Mouse (Mus musculus): ENCODE data around the gene Dusp13.

Gene Dusp13

DNA sequence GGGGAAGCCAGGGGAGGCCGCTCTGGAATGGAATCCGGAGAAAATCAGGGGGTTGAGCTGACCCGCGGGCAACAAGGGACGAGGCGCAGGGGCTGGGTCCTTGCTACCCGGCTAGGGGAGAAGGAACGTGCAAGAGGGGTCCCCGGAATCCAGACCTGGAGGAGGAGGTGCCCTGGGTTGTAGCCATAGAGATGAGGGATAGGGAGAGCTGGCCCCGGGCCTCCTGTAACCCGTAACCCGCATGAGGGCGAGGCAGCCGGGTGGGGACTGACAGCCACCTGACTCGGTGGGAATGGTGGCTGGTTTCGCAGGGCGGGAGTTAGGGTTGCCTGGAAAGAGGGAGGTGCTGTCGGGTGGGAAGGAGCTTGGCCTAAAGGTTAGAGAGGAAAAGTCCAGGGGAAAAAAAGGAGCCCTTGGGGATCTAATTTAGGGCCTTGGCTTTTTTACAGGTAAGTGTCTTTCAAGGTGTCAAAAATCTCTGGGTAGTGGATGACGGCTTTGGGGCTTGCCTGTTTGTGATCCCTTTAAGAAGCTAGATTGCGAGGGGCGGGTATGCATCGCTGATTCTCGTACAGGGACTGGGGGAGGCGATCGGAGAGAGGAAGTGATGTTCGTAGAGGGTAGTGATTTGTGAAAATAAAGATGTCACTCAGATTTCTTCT, at the start of gene Dusp13:
Gene Dusp13 (minus strand): TSS at position 301 of the 662 bp plus-strand sequence.
- DNase-seq (ENCODE audit: low spot score in 2 of 2), result peak; percentile 53 to 68

DNA sequence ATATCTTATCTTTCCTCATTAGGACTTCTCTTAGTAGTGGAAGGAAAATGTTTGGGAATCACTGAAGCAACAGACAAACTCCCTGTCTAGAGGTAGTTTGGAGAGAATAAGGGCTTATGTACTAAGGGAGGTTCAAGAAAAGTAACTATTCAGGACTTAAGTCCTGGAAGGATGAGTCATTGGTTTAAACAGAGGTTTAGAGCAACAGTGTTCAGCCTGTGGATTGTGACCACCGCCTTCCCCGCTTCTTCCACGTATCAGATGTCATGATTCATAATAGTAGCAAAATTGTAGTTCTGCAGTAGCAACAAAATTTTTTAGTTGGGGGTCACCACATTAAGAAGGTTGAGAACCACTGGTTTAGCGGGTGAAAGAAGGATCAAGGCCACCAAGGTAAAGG, 49.7 kb upstream of the Dusp13 start:
- no peak for DNase-seq (ENCODE audit: low spot score in 2 of 2)

DNA sequence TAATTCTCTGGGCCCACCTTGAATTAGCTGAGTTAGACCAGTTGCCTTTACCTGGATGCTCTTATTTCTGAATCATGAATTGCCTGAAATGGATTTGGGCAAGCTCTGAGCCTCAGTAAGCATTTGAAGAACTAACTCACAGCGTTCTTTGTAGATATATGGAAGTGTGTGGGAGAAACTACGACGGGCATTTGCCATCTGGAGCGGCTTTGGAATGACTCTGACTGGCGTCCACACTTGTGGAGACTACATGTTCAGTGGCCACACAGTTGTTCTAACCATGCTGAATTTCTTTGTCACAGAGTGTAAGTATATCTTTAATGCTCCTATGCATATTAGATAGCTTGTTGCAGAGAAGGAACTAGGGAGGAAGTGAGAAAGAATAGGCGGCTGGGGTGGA, 41.3 kb upstream of the Dusp13 start:
- DNase-seq (ENCODE audit: low spot score in 2 of 2), result no peak

GRCm38 (mm10) chr14:21791722-21792121, 40.7 kb upstream of the Dusp13 start:
- DNase-seq (ENCODE audit: low spot score in 2 of 2), result no peak

- no peak for DNase-seq (ENCODE audit: low spot score in 2 of 2)
These were observed 39.7 kb upstream of the Dusp13 start for GRCm38 (mm10) chr14:21790585-21791251.

DNA sequence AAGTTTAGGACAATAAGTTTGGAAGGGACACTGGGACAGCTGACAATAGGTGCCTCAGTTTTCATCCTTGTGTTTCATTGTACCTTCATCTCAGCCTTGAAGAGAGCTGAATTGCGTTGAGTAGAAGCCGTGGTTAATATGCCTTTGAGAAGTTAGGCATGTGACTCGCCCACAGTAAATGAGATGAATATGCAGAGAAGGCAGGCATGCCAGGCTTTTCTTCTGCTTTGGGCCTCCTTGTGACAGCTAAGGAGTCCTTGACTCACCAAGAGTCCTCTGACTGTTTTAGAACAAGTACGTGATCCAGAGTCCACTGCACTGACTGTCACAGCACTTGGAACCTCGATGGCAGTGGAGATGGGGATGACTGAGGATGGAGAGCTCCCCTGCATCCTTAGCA, 37.1 kb upstream of the Dusp13 start:
- DNase-seq (ENCODE audit: low spot score in 2 of 2), result no peak

GRCm38 (mm10) chr14:21787374-21787773, 36.4 kb upstream of the Dusp13 start:
- DNase-seq (ENCODE audit: low spot score in 2 of 2), result no peak

DNA sequence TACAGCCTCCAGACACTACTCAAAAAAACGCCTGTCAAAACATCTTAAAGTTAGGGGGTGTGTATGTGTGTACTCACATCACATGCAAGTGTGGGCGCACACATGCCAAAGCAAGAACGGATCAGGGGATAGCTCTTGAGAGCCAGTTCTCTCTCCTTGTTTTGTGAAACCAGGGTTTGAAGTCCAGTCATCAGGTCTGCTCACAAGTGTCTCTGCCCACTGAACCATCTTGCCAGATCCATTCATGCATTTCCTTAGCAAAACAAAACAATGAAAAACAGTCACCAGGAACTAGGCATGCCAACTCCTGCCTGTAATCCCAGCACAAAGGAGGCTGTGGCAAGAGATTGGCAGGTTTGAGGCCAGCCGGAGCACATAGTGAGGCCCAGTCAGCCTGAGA, 35.5 kb upstream of the Dusp13 start:
- no peak for DNase-seq (ENCODE audit: low spot score in 2 of 2)

DNA sequence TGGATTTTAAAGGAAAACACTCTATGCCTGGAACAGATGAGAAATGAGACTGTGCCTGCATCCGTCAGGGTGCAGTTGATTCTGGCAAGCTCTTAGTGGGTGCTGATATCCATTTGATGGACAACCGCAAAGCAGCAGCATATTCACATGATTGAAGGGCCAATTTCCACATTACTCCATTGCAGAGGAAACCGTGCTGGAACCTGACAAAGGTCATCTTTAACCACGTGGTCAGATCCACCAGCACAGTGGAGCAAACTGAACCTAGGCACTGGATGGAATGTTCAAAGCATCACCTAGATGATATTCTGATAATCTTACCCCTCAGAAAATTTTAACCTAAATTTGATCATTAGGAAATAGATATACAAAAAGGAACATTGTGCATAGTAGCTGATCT, 25.2 kb upstream of the Dusp13 start:
- no peak for DNase-seq (ENCODE audit: low spot score in 2 of 2)

DNA sequence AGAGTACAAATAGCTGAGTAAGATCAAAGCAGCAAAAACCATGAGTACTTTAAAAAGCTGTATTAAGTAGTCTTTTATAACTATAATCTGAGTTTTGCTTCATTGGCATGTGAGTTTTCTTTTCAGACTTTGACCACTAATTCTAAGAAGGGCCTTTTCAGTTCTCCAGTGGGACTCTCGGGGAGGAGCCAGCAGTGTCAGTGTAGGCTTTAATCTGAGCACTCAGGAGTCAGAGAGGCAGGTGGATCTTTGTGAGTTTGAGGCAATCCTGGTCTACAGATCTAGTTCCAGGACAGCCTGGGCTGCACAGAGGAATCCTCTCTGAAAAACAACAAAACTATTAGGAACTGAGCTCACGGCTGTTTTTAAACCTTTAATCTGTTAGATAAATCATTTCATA, 23.0 kb upstream of the Dusp13 start:
- no peak for DNase-seq (ENCODE audit: low spot score in 2 of 2)

DNA sequence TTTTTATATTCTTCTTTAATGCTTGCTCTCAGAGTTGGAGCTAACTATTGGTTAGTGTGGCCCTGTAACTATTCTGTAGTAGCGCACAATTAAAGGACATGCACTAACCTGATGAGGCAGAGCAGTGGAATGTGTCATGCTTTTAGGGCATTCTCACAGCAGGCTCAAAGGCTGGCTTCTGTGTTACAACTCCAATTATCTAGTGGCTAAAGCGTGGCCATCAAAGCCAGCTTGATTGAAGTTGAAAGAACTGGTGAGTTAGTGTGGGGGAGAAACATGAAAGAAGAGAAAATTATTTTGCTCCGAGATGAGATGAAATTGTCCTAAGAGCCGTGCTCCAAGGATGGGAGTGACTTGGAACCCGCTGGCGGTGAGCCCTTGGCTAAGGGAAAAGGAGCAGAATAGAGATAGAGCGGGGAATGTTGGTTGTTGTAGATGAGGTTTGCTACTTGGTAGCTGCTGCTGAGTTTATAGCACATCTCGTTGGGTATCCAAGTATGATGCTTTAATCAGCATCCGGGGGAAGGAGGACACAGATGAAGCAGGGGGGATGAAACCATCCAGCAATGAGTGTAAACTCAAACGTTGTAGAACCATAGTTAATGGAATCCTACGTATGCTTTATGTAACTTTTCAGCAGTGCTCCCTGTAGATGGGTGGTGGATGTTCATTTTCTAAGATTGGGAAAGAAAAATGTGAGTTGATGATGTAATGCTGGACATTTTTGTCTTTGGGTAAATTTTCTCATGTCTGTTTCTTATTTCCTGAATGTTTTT, 21.7 kb upstream of the Dusp13 start:
- no peak for DNase-seq (ENCODE audit: low spot score in 2 of 2)

GRCm38 (mm10) chr14:21766398-21766958, 15.5 kb upstream of the Dusp13 start:
- DNase-seq (ENCODE audit: low spot score in 2 of 2), result no peak

DNA sequence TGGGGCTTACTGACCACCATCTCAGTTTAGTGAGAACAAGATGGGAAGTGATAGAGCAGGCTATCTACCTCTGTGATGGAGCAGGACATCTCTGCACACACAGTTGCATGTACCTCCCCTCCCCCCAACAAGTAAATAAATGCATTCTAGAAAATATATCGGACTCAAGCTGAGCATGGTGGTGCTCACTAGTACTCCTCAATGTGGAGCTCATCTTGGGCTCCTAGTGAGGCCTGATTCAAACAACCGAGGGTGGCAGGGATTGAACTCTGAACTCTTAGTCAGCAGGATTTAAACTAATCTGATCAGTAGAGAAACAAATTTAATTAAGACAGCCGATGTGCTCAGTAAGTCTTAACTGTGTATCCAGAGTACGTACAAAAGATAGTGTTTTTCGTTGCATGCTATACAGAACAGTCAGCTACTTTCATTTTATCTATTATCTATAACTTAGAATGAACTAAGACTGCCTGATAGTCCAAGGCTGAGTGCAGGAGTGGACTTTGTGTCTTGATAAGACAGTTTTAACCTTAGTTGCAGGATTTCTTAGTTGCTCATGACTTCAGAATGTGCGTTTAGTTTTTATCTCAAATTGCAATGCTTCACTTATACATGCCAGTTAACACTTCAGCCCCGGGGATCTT, 14.9 kb upstream of the Dusp13 start:
- no peak for DNase-seq (ENCODE audit: low spot score in 2 of 2)

GRCm38 (mm10) chr14:21764646-21765045, 13.7 kb upstream of the Dusp13 start:
- DNase-seq (ENCODE audit: low spot score in 2 of 2), result no peak

- no peak for DNase-seq (ENCODE audit: low spot score in 2 of 2)
These were observed 12.8 kb upstream of the Dusp13 start for GRCm38 (mm10) chr14:21763736-21764135.

DNA sequence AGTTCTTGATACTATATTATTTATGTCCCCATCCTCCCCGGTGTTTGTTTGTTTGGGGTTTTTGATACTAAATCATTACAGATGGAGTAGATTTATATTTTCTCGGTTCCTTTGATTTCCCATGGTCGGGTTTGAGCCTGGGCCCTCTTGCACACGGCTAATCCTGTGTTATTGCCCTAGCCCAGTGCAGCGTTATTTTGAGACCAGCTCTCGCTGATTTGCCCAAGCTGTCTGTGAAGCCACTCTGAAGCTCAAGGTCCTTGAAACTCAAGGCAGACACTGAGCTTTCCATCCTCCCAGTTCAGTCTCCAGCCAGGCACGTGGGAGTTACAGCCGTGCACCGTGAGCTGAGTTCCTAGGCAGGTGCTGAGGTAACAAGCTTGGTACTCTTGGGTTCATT, 10.6 kb upstream of the Dusp13 start:
- no peak for DNase-seq (ENCODE audit: low spot score in 2 of 2)

DNA sequence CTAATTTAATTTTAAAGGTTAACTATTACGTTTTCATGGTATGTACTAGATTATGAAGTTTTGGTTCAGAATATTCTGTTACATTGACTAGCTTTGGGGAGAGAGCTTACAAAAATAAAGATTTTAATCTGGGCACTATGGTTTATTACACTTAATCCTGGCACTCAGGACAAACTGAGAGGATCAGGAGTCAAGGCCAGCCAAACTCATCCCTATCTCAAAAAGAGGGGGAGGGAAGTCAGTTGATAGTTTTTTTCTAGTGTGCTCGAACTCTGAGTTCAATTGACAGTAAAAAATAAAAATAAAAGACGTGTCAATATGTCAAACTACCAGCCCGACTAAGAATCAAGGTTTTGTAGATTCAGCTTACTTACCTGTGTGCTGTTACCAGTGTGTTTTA, 2.4 kb upstream of the Dusp13 start:
- no peak for DNase-seq (ENCODE audit: low spot score in 2 of 2)

GRCm38 (mm10) chr14:21752411-21752810, 1.4 kb upstream of the Dusp13 start:
- no peak for DNase-seq (ENCODE audit: low spot score in 2 of 2)

DNA sequence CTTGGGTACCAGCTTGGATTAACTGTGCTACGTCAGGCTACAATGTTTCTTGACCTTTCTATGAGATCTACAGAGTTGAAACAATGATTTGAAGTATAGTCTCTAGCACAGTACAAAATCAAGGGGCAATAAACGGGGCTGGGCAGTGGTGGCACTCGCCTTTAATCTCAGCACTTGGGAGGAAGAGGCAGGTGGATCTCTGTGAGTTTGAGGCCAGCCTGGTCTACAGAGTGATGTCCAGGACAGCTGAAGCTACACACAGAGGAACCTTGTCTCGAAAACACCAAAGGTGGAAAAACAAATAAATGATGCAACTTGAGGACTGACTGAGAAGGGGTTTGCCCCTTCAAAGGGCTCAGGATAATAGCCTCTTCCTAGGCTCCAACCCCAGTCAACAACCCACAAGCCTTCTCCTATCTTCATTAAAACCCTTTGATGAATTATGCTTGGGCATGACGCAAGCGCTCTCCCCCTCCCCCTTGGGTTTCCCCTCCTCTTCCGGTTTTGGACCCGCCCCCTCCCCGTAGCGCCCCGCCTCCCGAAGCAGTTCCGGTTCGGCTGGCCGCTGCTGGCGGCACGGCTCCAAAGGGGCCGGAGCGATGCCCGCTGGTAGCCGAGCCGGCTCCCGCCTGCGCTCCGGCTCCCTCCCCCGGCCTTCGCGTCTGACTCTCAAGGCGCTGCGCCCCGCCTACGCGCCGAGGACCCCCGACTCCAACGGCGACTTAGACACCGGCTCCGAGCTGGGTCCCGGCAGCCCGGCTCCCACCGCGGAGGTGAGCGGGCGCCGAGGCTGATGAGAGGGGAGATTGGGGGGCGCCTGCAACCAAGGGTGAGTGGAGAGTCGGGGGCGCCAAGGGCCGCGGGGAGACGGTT, 737 bp downstream of the Dusp13 start, which contains the start of gene Samd8:
Gene Samd8 (plus strand): TSS at position 524 of the 873 bp plus-strand sequence.
- peak; percentile 76 to 80 for DNase-seq (ENCODE audit: low spot score in 2 of 2)

DNA sequence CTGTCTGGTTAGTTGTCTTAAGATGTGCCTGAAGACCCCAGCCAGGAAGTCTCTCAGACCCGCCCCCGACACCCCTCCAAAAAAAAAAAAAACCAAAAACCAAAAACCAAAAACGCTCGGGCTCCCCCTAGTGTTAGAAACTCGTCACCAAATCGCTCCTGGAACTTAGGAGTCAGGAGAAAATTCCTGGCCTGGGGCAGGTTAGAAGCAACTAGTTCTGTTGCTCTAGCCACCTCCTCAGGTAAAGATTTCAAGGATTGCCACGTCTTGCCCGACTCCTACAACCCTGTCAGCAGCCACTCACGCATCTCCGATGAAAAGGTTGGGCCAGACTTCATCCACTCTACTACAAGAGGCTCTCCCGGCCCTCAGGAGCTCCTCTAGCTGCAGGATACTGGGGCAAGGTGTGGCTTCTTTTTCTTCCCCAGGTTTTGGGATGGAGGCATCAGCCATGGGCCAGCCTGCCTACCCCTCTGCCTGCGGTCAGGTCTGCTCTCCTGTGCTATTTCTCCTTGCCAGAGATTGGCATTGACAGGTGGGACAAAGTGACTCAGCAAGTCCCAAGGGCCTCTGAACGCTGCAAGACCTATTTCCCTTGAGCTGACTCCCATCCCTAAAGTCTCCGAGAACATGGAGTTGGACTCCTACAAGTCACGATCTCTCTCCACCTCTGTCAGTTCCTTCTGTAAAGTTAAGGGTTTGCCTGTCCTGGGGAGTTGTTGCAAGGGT, 2.7 kb downstream of the Dusp13 start:
- DNase-seq (ENCODE audit: low spot score in 2 of 2), result no peak
